Mouse (Mus musculus): ENCODE data around the gene Gnl2. TPM values are rescaled to one million over a fixed set of nuclear protein-coding genes. Genes with fewer than 3 reads are reported as not detected.

Gnl2 gene
- total RNA-seq, 2 experiments from 2014 or later = 67.9 to 76.1 TPM

GRCm38 (mm10) chr4:125008712-125009111 lies 7.7 kb upstream of the Gnl2 start:
- Histone ChIP-seq H3K27ac (no peak overlapping the region), H3K4me3 (no peak overlapping the region)
- peak in 1 of 2 experiments; percentile 28 for DNase-seq (ENCODE audit: low spot score in 2 of 2)
- TF ChIP-seq CTCF (conservative IDR thresholded peaks at IDR 0.05) = no peak

DNA sequence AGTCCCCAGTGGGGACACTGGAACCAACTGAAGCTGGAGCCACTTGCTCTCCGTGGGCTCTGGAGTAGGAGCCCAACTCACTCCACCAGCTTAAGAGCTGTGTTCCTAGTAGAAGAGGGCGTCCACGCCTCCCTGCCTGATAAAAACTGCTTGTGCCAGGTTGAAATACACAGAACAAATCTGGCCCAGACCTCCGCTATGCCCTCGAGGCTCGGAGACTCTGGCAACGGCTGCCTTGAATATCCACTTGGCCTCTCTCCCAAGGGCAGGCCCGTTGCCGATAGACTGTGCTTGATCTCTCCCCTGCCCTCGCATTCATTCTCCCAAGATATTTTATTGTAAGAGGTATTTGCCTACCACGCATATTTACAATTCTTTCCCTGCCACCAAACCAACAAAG lies 1.0 kb downstream of the Gnl2 start:
- Histone ChIP-seq H3K4me3 (no peak overlapping the region), H3K27ac (no peak overlapping the region)
- TF ChIP-seq CTCF (conservative IDR thresholded peaks at IDR 0.05) = no peak
- DNase-seq (ENCODE audit: low spot score in 2 of 2) = no peak

GRCm38 (mm10) chr4:125020780-125021538 lies 4.6 kb downstream of the Gnl2 start:
- H3K27ac ChIP-seq = no peak overlapping the region
- peak; percentile 61 for TF ChIP-seq CTCF (conservative IDR thresholded peaks at IDR 0.05)
- DNase-seq (ENCODE audit: low spot score in 2 of 2) = no peak
- no peak overlapping the region for H3K4me3 ChIP-seq

- H3K27ac ChIP-seq = peak overlapping the region; percentile 88
- no peak for TF ChIP-seq CTCF (conservative IDR thresholded peaks at IDR 0.05)
- H3K4me3 ChIP-seq = peak overlapping the region; percentile 81
- DNase-seq (ENCODE audit: low spot score in 2 of 2) = peak; percentile 91 to 92
Measured at GRCm38 (mm10) chr4:125029891-125030614, 13.7 kb downstream of the Gnl2 start.

- no peak overlapping the region for H3K4me3 ChIP-seq
- no peak for TF ChIP-seq CTCF (conservative IDR thresholded peaks at IDR 0.05)
Measured at GRCm38 (mm10) chr4:125034341-125034740, 18.0 kb downstream of the Gnl2 start.

DNA sequence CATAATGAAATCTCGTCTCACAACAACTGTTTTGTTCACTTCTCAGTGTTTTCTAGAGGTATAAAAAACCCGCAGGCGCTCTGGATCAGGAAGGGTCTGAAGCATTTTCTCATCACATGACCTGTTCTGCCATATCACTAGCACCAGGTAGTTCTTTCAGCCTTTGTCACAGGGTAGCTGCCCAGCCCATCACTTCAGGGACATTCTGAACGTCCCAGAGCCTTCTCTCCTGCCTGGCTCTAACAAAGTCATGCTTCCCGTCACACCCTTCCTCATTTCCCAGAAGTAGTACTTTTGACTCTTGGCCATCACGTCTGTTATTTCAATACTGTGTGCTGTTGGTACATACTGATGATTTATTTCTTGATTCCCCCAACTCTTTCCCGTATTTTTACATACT lies 28.1 kb downstream of the Gnl2 start:
- no peak for TF ChIP-seq CTCF (conservative IDR thresholded peaks at IDR 0.05)
- Histone ChIP-seq H3K4me3 (no peak overlapping the region), H3K27ac (peak overlapping the region; percentile 67; the same call in 1 of the 2 replicates)
- no peak for DNase-seq (ENCODE audit: low spot score in 2 of 2)

More at GRCm38 (mm10) chr4:125034341-125034740, 18.0 kb downstream of the Gnl2 start:
- DNase-seq (ENCODE audit: low spot score in 2 of 2) = no peak
- H3K27ac ChIP-seq = 0 out of 2 replicates have a peak overlapping the region, but pooled peaks have one; percentile 24

DNA sequence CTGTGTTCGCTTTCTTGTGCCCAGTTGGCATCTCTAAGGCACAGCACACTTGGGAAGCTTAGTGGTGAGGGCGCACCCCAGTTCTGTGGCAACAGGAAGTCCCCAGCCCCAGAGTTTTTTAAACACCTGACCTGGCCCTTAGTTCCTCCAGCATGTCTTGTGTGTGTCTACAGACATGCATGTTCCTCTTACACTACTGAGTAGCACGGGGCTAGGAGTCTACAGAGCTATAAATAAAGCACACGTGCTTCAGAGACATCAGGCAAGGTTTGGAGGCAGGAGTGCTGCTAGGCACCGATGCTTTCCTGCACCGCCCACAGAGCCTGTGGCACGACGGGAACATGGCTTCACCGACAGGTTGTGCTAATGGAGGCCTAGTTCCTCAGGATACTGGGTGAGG lies 39.0 kb downstream of the Gnl2 start:
- DNase-seq (ENCODE audit: low spot score in 2 of 2) = no peak
- TF ChIP-seq CTCF (conservative IDR thresholded peaks at IDR 0.05) = no peak
- Histone ChIP-seq H3K27ac (peak overlapping the region; percentile 21; the same call in 1 of the 2 replicates), H3K4me3 (no peak overlapping the region)

DNA sequence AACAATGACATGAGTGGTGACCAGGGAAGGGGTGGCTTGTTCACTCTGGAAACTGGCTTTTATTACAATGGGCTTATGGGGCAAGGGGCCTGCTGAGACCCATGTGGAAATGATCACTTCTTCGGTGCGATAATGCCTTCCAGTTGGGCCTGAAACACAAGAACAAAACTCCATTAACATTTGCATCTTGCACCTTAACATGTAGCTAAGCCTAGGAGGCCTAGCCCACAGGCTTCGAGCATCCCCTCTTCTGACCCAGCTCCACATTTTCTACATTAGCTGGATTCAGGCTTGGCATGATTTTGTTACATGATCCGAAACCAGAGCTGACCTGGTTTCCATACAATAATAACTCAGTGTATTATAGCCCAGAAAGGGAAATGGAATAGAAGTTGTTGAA lies 40.1 kb downstream of the Gnl2 start:
- TF ChIP-seq CTCF (conservative IDR thresholded peaks at IDR 0.05) = no peak
- Histone ChIP-seq H3K27ac (no peak overlapping the region), H3K4me3 (no peak overlapping the region)

GRCm38 (mm10) chr4:125057273-125057672 lies 40.9 kb downstream of the Gnl2 start:
- H3K4me3 ChIP-seq = no peak overlapping the region
- H3K27ac ChIP-seq = no peak overlapping the region
- TF ChIP-seq CTCF (conservative IDR thresholded peaks at IDR 0.05) = no peak
- DNase-seq (ENCODE audit: low spot score in 2 of 2) = no peak

More for the DNA sequence above, 40.1 kb downstream of the Gnl2 start:
- DNase-seq (ENCODE audit: low spot score in 2 of 2) = no peak

DNA sequence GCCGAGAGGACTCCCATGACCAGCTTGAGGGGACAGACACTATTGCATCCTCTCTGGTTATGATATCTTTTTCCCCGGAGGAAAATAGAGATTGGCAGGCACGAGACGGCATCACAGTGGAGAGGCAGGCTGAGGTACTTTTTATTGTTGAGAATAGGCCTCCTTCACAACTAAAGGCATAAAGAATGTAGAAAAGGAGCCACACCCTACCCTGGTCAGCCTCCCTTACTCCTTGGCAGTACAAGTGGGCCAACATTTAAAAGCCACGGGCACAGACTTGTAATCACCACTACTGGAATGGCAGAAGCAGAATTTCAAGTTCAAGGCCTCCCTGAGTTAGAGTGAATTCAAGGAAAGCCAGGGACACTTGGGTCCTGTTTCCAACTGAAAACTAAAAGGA lies 41.6 kb downstream of the Gnl2 start:
- DNase-seq (ENCODE audit: low spot score in 2 of 2) = no peak
- TF ChIP-seq CTCF (conservative IDR thresholded peaks at IDR 0.05) = no peak
- H3K27ac ChIP-seq = no peak overlapping the region
- no peak overlapping the region for H3K4me3 ChIP-seq

GRCm38 (mm10) chr4:125059025-125059424 lies 42.6 kb downstream of the Gnl2 start:
- peak overlapping the region; percentile 28 for H3K4me3 ChIP-seq
- peak in 1 of 2 experiments; percentile 51 for DNase-seq (ENCODE audit: low spot score in 2 of 2)
- TF ChIP-seq CTCF (conservative IDR thresholded peaks at IDR 0.05) = peak; percentile 93
- no peak overlapping the region for H3K27ac ChIP-seq

- no peak overlapping the region for H3K4me3 ChIP-seq
- DNase-seq (ENCODE audit: low spot score in 2 of 2) = no peak
- H3K27ac ChIP-seq = no peak overlapping the region
- TF ChIP-seq CTCF (conservative IDR thresholded peaks at IDR 0.05) = no peak
Measured at GRCm38 (mm10) chr4:125063829-125064228, 47.4 kb downstream of the Gnl2 start.

DNA sequence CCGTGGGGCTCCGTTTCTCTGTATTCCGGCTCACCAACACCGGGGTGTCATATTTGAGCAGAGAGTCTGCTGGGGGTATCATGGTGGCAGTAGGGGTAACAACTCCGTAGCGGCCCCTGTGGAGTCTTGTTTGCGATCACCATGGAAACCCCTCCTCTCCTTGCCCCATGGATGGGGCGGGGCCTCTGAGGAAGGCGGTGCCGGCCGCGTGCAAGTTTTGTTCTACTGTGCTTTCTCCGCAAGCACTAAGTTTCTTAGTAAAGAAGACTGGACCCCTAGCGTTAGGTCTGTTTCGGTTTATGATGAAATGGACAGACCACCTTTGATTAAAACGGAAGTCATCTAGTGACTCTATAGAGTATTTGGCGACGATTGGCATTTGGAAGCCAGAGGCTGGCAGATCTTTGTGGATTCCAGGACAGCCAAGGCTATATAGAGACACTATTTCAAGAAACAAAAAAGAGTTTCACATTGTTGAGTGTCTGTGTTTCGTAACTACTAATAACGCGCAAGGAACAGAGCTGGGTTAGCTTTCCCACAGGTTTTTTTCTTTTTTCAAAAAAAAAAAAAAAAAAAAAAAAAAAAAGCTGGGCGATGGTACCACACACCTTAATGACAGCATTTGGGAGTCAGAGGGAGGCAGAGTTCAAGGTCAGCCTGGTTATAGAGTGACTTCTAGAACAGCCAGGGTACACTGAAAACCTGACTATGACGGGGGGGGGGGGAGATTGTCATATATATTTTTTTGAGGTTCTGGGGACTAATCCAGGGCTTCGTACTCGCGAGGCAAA lies 49.3 kb downstream of the Gnl2 start, which contains the start of gene Dnali1:
TSS of gene Dnali1 (minus strand) at position 187 of the 791 bp plus-strand sequence.
- peak within 1 kb of the TSS; percentile 93 for H3K4me3 ChIP-seq
- DNase-seq (ENCODE audit: low spot score in 2 of 2) = peak; percentile 23 to 38
- H3K27ac ChIP-seq = peak within 1 kb of the TSS; percentile 89
- TF ChIP-seq CTCF (conservative IDR thresholded peaks at IDR 0.05) = no peak

Measured in layer of hippocampus, adult 2 months (tissue).